Mouse (Mus musculus): ENCODE data around the gene Oprm1.
"Not testable (repeated sequence)": the region's sequence is repeated elsewhere in the genome, so short reads cannot be mapped to it uniquely, and the experiment has no call there.

The Oprm1 gene

DNA sequence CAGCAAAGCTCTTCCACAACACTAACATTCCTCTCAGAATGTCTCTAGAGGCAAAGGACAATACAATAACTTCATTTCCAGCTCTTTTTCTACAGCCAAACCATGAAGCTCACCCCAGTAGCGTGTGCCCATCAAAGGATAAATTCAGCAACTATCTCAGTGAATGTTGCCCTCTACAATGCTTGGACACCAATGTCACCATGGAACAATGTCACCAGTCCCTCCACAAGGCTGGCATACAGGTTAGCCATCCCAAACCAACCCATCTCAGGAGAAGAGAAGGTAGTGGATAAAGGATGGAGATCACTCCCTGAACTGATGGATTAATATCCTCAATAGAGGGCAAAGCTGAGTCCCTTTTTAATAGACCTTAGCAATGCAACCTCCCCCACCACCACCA lies 220.4 kb downstream of the Oprm1 start:
- DNase-seq (ENCODE audit: low read depth, low spot score) = no peak

DNA sequence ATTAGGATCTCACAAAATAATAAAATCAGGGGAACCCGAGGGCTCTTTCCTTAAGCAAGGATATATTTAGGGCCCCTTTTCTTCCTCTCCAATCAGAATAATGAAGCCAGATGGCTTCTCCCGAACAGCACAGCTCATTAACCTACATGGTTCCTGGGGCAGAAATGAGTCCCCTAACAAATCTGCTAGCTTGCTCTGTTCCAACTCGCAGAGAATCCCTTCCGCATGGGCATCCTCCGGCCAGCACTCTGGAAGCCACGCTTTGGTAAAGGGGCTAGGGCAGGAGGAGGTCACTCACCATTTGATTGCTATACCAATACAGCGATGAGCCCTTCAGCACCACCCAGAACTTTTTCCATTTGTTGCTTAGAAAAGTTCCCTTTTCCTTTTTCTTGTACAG lies 220.9 kb downstream of the Oprm1 start:
- no peak for DNase-seq (ENCODE audit: low read depth, low spot score)

DNA sequence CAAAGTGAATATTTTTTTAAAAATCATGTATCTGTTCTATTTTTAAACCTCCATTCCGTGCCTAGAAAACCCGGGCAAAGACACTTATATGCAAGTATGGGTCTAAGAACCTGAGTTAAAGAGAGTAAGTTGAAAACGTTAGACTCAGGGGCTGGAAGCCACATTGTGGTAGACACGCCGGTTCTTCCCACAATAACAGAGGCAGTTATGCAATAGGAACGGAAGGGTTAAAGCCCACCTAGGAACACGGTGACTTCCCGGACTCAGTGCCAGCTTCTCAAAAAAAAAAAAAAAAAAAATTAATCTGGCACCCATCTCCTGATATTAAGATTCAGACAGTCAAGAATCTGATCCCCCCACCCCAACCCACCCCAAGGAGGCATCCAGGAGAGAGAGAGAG lies 221.5 kb downstream of the Oprm1 start:
- no peak for DNase-seq (ENCODE audit: low read depth, low spot score)

DNA sequence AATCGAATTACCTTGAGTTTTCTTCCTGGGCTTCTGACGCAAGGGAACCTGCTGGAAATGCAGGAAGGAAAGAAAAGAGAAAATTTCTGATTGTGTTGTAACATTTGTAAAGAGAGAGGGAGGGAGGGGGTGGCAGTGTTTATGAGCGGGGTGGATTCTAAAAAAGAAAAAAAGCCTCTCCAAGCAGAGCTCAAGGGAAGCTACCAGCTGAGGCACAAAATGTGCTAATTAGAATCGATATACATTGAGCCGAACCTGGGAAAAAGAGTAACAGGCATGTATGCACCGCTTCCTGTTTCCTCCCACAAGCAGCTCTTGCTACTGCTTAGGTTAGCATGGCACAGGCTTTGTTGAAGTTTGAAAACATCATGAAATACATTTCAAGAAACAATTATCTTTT lies 221.9 kb downstream of the Oprm1 start:
- no peak for DNase-seq (ENCODE audit: low read depth, low spot score)

DNA sequence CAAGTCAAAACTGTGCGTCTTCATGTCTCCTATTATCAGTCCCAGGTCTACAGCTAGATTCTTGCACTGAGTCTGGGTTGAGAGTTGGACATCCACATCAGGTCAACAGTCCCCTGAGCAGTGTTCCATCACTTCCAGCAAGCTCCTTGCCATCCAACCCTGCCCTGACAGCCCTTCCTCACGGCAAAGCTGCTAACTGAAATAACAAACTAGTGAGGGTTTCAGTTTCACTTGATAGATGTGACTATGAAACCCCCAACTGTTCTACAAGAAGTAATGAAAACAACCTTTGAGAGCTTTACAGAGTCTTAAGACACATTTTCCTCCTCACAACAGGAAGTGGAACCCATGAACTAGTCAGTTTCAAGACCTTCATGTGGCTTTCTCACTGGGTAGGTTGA lies 224.4 kb downstream of the Oprm1 start:
- DNase-seq (ENCODE audit: low read depth, low spot score) = peak; percentile 52

DNA sequence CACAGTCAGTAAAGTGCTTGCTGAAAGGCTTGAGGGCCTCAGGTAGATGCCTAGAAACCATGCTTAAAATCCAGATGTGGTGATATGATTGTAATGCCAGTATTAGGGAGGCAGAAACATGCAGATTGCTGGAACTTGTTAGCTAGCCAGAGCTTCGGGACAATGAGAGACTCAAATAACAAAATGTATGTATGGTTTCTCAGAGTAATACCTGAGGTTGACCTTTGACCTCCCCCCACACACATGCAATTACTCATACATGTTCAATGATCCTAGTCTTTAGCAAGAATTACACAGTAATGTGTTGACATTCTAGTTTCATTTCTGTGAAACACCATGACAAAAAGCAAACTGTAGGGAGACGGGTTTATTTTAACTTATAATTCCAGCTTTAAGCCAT lies 225.1 kb downstream of the Oprm1 start:
- peak; percentile 8 for DNase-seq (ENCODE audit: low read depth, low spot score)

DNA sequence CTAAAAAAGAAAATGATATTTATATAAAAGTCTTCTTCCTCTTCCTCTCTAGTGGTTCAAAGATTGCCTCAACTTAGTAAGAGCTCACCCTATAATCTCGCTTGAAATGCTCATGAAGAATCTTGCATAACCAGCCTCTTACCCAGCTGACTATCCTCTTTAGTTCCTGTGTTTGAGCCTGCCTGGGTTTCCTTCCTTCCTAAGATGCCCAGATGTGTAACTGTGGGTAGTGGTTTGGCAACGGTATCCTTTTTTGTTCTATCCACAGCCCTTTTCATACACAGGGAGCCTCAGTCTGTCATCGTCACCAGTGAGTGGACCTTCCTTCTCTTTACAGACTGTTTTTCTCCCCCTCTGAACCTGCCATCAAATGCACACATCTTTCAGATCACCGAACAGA lies 227.9 kb downstream of the Oprm1 start:
- no peak for DNase-seq (ENCODE audit: low read depth, low spot score)

DNA sequence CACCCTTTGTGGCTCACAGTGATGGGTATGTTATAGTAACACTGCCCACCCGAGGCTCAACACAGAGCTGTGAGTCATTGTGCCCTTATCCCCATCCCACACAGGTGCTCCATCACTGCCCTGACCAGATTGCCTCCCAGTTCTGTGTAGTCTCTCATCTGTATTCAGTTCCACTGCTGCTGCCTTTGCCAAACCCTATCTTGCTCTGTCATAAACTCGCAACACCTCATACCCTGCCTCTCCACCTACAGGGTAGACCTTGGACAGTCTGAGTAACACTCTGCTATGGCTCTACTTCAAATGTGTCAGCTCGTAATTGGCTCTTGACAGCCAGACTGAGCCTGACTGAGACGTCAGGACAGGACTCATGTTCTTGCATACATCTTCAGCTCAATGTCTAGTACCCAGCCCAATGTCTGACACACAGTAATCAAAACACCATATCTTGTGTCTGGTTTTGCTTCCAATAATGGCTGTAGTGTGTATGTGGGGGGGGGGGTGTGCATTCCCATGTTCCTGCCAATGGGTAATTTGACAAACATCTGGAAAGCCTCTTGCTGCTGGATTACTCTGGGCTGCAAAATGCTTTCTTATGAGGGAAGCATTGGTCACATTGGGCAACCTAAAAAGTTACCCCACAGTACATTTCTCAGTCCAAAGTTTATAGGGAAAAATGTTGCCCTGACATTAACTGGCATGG lies 229.2 kb downstream of the Oprm1 start:
- no peak for DNase-seq (ENCODE audit: low read depth, low spot score)

DNA sequence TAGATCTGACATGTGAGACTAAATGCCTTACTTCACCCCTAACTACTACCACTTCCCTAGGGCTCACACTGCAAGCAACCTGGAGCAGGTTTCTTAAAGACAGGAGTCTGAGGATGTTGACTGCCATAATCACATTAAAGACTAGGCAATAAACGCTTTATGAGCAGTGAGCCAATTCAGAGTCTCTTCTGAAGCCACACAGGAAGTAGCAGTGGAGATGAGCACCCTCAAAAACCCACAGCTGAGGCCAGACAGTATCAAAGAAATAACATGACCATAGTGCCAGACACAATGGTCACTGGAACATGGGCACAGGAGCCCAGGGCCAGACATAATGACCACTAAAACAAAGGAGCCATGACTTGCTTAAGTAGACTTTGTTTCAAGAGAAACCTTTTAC lies 230.2 kb downstream of the Oprm1 start:
- DNase-seq (ENCODE audit: low read depth, low spot score) = no peak

DNA sequence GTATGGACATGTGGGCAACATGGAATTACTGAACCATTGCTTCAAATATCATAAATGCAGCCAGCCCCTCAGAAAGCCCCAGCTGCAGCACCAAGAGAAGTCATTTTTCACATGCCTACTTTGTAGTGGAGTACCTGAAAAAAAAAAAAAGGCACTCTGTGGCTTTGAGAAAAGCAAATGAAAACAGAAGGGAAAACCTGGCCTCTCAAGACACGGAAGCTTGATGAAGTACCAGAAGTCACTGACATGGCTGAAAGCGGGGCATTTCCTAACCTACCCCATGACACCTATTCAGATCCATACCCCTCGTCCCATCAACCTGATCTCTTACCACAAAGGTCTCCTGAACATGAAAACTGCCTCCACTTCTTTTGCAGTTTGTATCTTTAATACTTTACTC lies 238.6 kb downstream of the Oprm1 start:
- DNase-seq (ENCODE audit: low read depth, low spot score) = no peak

DNA sequence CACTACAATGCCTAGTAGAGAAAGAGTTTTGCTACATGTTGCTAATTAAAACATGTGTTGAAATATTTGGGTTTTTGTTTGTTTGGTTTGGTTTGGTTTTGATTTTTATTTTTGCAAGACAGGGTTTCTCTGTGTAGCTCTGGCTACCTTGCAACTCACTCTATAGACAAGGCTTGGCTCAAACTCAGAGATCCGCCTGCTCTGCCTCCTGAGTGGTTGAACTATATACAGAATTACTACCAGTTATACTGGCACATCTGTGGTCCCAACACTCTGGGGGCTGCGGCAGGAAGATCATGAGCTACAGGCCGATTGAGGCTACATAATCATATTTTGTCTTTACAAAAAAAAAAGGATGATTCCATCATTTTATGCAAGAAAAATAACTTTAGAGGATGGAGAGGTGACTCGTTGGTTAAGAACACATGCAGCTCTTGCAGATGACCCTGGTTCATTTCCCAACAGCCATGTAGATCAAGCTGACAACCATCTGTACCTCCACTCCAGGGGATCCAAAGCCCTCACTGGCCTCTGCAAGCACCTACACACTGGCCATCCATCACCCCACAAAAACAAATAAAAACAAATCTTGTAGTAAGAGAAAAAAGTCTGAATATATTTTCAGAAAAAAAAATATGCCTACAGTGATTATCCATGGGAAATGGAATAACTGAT lies 240.4 kb downstream of the Oprm1 start:
- DNase-seq (ENCODE audit: low read depth, low spot score) = no peak

DNA sequence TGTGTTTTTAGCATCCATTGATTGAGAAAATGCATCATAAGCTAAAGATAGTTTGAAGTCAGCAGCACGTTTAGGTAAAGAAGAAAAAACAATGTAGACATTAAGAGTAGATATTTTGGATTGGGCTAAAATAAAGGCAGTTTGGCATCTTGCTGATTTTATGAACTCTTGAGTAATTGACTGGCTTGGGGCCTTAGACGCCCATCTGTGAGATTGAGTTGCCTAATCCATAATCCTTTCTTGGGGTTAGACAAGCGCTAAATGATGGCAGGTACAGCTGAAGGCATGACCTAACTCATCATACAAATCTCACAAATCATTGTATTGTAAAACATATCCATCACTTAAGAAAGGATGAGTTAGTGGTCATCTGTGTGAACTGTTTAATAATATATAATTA lies 241.0 kb downstream of the Oprm1 start:
- DNase-seq (ENCODE audit: low read depth, low spot score) = no peak

DNA sequence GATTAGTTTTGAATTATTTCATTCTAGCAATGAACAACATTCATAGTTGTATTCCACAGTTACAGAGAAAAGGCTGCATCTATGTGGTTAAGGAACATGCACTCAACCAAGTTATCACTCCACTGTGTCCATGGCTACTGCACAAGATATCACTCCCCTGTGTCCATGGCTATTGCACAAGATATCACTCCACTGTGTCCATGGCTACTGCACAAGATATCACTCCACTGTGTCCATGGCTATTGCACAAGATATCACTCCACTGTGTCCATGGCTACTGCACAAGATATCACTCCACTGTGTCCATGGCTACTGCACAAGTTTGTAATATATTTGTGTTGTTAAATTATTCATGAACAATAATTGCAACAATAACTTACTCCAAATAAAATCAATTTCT lies 245.6 kb downstream of the Oprm1 start:
- DNase-seq (ENCODE audit: low read depth, low spot score) = not testable (repeated sequence)

DNA sequence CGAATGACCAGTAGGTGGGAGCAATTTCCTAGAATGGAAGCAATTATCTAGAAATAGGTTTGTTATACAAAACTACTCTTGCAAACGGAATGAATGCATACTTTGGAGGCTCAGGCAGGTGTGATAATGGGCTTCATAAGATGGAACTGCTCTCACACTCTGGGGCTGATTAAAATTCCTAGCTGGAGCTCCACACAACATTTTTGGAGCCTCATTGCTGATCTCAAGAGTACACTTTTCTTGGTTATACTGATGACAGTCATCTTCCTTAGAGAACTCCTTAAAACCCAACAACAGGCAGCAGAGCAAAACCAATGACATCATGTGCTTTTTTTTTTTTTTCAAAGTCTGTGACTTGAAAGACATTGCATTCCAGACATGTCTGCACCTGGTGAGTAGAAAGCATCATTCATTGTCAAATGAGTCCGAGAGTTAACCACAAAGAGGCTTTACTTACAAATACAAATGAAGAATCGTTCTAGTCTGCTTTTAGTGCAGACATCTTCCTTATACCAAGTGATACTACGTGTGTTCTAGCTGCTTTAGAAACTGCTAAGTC lies 246.8 kb downstream of the Oprm1 start:
- no peak for DNase-seq (ENCODE audit: low read depth, low spot score)

DNA sequence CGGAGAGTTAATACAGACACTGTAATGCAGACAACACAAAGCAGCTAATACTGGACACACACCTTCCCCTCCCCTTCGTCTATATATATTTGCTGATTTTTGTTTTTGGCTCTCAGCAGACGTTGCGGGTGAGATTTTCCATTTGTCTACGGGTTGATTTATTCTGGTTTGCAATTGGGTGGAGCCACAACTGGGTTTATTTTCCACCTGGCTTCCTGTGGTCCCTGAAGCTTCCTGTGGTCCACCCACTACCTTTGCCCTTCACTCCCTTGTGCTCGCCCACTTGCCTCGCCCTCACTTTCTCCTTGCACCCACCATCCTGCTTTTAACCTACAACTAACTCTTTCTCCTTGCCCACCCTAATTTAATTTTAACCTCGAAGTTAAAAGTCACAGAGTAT lies 252.2 kb downstream of the Oprm1 start:
- DNase-seq (ENCODE audit: low read depth, low spot score) = no peak

DNA sequence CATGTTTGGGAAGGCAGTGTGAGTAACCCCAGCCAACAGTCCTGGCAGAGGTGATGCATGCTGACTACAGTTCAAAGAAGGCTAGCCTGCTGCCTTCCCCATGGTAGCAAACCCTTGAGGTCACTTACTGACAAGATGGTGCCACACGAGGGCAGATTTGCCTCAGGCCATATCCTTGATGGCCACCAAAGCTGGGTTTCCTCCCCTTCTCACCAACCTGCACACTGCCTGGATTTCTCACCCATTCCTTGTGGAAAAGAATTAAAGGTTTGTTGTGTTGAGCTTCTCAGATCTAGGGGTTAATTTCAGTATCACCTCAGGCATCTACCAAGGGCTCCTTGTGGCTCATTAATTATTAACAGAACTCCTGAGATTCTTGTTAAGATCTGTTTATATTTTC lies 256.9 kb downstream of the Oprm1 start:
- peak; percentile 18 for DNase-seq (ENCODE audit: low read depth, low spot score)

DNA sequence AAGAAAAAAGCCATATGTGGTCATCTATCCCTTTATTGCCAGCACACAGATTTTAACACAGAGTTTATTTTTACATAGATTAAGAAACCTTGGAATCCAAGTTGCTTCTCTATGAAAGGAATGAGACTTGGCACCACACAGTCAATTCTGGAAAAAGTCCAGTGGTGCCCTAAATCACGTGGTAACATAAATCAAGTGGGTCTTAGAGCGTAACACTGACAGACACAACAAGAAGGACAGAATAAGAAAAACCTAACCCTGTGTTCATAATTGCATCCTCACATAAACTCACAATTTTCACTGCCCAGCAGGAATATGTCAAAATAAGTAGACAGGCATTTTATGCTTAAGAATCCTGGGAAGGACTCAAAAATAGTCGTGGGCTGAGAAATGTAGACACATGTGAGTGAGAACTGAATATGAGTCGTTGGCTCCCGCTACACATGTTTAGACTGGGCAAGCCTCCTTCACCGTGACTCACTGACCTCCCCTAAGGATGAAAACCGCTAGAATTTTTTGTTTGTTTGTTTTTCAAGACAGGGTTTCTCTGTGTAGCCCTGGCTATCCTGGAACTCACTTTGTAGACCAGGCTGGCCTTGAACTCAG lies 261.6 kb downstream of the Oprm1 start:
- DNase-seq (ENCODE audit: low read depth, low spot score) = no peak

DNA sequence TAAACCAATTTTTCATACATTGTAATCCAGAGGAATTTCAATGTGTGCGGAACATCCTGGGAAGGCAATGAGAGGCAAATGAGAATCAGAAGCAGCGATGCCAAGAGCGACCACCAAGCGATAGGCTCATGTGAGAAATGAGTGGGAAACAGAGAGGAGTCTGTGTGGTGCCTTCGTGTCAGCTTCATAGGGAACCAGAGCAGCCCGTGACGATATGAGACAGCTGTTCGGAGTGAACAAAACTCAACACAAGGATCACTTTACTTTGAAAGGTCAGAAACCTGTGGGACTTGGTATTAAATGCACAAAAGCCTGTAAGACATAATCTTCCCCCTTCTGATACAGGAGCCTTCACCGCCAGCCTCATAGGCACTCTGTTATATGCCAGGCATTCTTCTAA lies 262.2 kb downstream of the Oprm1 start:
- DNase-seq (ENCODE audit: low read depth, low spot score) = no peak

DNA sequence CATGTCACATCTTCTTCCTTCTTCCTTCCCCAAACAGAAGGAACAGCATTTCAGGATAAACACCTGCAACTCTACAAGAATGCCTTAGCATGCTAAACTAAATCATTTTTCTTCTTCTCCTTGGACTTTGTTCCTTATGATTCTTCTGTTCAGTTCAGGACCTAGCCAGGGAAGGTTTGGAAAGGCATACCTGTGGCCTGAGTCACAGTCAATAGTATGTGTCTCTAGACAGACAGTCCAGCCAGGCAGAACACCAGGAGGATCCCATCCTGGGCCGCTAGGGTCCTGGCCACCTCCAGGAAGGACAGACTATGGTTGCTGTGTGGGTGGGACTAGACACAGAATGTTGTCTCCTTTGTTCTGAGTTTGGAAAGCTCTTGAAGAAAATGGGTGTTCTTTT lies 266.7 kb downstream of the Oprm1 start:
- DNase-seq (ENCODE audit: low read depth, low spot score) = no peak

DNA sequence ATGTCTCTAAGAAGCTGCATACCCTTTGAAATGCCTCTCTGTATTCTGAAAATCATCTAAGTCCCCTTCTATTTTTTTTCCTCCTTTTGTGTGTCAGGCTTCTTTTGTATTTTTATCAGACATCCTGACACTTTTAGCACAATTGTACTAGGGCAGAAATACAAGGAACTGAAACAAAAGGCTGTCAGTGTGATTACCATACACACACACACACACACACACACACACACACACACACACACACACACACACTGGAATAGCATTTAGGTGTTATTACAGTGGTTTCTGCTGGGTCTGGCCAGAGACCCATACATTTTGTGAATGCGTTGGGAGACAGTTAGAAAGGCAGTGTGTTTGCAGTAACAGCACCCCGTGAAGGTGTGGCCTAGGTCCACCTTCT lies 275.2 kb downstream of the Oprm1 start:
- peak; percentile 43 for DNase-seq (ENCODE audit: low read depth, low spot score)

DNA sequence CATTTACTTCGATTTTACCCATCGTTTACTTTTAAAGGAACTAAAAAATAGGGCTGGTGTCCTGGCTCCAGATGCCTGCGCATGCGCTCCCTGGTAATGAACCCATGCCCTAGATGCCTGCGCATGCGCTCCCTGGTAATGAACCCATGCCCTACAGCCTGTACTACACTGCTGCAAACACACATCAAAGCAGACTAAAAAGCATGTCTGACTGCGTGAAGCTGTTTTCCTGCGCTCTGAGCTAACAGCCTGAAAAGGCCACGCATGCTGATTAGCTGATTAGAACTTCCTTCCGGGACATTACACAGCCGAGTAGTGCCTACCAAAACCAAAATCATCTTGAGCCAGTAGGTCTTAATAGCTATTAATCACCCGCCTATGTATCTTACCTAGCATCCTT lies 277.2 kb downstream of the Oprm1 start:
- DNase-seq (ENCODE audit: low read depth, low spot score) = no peak

DNA sequence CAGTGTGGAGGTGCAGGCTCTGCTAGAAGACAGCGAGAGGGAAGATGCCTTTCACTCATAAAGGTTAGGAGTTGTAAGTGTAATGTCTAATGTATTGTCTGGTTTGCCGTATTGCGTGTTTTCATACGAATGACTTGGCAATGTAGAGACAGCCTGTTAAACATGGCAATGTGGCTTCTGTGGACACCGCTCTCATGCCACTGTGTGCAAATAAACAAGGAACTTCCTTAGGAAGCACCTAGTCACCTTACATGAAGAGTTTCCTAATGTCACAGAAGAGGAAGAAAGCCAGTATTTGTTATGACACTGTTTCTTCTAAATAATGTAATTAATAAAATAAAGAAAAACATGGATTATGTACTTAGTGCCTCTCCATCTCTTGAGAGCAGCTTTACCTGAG lies 278.9 kb downstream of the Oprm1 start:
- DNase-seq (ENCODE audit: low read depth, low spot score) = no peak

DNA sequence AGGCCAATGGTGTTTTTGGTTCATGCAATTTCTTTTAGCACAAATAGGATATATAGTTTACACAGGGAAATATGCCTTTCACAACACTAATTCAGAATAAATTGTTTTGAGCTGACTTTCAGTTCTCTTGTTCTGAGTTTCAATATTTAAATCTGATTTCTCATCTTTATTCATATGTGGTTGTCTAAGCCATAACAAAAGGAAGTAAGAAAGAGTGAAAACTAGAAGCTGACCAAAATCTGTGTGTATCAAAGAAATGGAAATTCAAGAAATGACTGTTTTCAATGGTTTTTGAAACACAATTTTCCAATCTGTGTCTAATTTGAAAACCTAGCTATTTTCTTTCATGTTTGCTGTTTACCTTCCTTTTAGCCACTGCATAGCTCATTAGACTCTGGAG lies 282.7 kb downstream of the Oprm1 start:
- no peak for DNase-seq (ENCODE audit: low read depth, low spot score)

Measured in A20 (cell line).